Mouse (Mus musculus) CD4-positive, CD25-positive, alpha-beta regulatory T cell, adult 2 months (primary cell): ENCODE measurements around the gene Cycs.

Experiments used
- DNase-seq: peaks from one replicate; pipeline ENCODE4 v3.0.0-alpha.2; 2012; ENCODE audit warnings: low read depth, low spot score

Gene Cycs

GRCm38 (mm10) chr6:50545412-50546043 is 20.8 kb downstream of the Cycs start:
- peak; percentile 80 for DNase-seq

- DNase-seq = no peak
These were observed 23.8 kb downstream of the Cycs start for GRCm38 (mm10) chr6:50542535-50542934.

- no peak for DNase-seq
These were observed 26.7 kb downstream of the Cycs start for GRCm38 (mm10) chr6:50539641-50540040.

- DNase-seq = peak; percentile 90
These were observed 29.9 kb downstream of the Cycs start for GRCm38 (mm10) chr6:50536461-50536892.

- DNase-seq = no peak
These were observed 31.0 kb downstream of the Cycs start for GRCm38 (mm10) chr6:50535346-50535745.

GRCm38 (mm10) chr6:50531920-50532319 is 34.4 kb downstream of the Cycs start:
- DNase-seq = no peak

GRCm38 (mm10) chr6:50531003-50531402 is 35.3 kb downstream of the Cycs start:
- DNase-seq = no peak

GRCm38 (mm10) chr6:50529194-50529593 is 37.1 kb downstream of the Cycs start:
- no peak for DNase-seq

- no peak for DNase-seq
These were observed 38.9 kb downstream of the Cycs start for GRCm38 (mm10) chr6:50527416-50527815.

GRCm38 (mm10) chr6:50526597-50527024 is 39.7 kb downstream of the Cycs start:
- peak; percentile 82 for DNase-seq

- DNase-seq = no peak
These were observed 40.5 kb downstream of the Cycs start for GRCm38 (mm10) chr6:50525846-50526245.

- DNase-seq = no peak
These were observed 42.0 kb downstream of the Cycs start for GRCm38 (mm10) chr6:50524261-50524896.

- no peak for DNase-seq
These were observed 43.6 kb downstream of the Cycs start for GRCm38 (mm10) chr6:50522772-50523171.

- DNase-seq = no peak
These were observed 44.7 kb downstream of the Cycs start for GRCm38 (mm10) chr6:50521532-50522135.

GRCm38 (mm10) chr6:50520139-50520538 is 46.2 kb downstream of the Cycs start:
- no peak for DNase-seq

GRCm38 (mm10) chr6:50518371-50518770 is 48.0 kb downstream of the Cycs start:
- DNase-seq = no peak
